Mouse (Mus musculus) forelimb bud, embryonic 11.5 days (tissue): ENCODE measurements around the gene Pias3.
"Not testable (repeated sequence)": the region's sequence is repeated elsewhere in the genome, so short reads cannot be mapped to it uniquely, and the experiment has no call there.

ENCODE experiments used
- DNase-seq: peaks from one replicate; pipeline ENCODE4 v3.0.0-alpha.2; 2012; ENCODE audit warnings: low read depth, low spot score

The Pias3 gene

DNA sequence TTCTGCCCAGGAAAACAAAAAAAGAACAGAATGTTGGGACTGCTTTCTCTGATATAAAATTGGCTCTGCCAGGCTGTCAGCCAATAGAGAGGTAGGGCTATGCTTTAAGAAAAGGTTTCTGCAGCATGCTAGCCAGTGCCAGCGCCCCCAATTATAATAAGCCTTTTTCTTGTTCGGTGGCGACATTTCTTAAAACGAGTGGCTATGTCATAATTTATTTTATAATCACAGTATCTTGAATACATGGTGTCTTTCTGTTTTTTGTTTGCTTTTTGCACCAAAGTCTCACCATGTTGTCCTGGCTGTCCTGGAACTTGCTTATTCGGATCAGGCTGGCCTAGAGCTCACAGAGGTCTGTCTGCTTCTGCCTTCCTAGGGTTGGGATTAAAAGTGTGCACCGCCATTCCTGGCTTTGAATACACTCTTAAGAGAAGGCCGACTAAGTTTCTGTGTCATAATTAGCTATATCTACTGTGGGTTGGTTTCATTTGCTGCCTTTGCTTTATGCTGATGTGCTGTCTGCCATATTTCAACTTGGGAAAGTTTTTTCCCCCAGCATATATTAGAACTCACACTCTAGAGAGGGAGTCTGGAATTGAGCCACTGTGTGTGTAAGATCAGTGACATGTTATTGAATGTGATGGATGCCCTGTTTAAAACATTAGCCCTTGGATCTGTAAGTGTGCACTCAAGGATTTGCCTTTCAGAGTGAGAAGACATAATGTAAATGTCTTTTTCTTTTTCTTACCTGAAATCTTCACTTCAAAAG, 32.6 kb downstream of the Pias3 start:
- no peak for DNase-seq

DNA sequence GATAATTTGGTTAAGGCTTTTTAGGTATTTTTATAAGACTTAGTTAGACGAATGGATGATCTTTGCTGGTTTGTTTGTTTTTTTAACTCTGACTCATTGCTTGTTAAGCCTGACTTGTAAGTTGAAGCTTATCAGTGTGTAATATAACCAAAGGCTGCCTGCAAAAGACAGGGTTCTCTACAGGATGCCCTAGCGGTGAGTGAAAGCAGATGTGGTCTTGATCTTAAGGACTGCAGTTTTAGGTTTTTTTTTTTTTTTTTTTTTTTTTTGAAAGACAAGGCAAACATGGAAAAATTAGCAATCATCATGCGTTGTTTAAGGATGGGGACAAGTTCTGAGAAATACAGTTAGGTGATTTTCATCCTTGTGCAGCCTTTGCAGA, 33.2 kb downstream of the Pias3 start:
- no peak for DNase-seq

DNA sequence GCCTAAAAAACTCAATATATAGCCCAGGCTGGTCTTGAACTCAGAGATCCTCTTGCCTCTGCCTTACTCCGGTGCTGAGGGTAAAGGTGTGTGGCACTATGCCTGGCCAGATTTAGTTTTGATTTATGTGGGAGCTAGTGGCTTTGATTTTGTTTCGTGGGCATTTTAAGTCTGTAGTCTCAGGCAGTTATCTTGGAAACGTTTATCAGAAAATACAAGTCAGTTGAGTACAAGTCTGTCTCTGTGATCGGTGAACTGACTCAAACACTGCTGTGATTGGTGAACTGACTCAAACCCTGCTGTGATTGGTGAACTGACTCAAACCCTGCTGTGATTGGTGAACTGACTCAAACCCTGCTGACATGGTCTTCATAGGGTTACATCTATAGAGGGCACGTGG, 34.6 kb downstream of the Pias3 start:
- DNase-seq: no peak

DNA sequence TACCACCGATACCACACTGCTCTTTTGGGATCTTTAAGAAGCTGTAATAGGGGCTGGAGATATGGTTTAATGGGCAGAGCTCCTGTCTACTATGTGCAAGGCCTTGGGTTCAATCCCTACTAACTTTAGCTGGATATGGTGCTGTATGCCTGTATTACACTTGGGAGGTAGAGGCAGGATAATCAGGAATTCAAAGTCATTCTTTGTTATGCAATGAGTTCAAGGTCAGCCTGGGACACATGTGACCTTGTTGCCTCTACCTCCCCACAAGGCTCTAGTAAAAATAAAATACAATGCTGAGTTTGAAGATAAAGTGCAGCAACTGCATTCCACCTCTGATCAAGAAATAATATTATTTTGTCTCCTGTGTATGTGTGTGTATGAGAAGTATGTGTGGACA, 37.8 kb downstream of the Pias3 start:
- DNase-seq: no peak

DNA sequence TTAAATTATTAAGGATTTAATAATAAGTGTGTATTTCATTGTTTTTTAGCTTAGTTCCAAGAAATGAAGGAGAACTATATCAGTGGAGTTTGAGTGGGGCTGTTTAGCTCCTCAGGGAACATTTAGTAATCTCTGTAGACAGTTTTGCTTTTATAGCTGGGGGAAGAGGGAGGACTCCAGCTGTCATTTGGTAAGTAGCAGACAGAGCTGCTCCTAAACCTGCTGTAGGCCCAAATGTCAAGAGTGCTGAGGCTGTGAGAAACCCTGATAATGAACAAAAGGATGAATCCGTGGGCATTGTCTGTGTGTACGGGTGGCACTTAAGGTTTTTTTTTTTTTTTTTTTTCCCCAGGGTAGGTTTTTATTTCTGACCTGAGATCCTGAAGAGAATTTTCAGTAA, 39.0 kb downstream of the Pias3 start:
- DNase-seq: no peak

DNA sequence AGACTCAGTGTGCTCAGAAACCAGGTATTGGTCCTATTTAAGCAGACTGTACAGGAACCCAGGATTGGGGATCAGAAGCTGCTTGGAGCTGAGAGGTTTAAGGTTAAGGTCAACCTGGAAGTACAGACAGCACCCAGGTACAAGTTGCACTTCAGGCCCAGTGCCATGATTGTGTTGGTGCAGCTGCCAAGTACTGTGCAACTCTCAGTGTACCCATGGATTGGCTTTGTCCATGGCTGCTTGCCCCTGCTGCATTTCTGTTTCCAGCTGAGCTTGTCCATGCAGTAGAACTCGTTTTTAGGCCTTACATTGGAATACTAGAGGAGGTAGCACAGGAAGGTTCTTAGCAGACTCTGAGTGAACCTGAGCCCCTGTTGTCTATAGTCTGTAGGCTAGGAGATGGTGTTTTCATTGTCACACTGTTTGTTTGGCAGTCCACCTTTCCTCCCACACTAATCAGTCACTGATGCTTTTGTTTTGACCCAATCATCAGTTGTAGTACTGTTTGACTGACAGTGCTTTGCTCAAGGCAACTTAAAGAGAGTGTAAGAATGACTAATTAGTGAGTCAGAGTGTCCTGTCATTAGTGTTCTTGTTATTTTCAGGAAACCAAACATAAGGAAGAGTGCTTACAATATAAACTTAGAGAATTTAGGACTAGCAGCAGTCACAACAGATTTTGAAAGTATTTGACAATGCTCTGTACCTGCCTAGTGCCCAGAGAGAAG, 41.0 kb downstream of the Pias3 start:
- DNase-seq: no peak

DNA sequence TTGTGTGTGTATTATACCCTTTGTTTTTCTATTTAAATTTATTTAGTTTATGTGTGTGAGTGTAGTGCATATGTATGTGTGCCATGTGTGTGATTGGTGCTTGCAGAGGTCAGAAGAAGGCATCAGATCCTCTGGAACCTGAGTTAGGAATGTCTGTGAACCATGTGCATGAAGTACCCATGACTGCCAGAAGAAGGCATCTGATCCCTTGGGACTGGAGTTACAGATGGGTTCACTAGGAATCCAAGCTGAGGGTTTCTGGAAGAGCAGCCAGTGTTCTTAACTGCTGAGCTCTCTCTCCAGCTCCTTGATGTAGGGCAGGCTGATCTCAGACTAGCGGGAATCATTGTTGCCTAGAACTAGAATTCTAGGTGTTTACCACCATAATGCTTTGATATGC, 41.8 kb downstream of the Pias3 start:
- DNase-seq: no peak

DNA sequence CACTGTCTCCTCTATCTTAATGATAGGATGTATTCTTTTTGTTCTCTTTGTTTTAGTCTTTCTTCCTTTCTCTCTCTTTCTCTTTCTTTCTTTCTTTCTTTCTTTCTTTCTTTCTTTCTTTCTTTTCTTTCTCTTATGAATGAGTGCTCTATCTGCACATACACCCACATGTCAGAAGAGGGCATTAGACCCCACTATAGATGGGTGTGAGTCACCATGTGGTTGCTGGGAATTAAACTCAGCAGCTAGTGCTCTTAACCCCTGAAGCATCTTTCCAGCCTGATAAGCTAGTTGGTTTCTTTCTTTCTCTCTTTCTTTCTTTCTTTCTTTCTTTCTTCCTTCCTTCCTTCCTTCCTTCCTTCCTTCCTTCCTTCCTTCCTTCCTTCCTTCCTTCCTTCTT, 44.1 kb downstream of the Pias3 start:
- not testable (repeated sequence) for DNase-seq

DNA sequence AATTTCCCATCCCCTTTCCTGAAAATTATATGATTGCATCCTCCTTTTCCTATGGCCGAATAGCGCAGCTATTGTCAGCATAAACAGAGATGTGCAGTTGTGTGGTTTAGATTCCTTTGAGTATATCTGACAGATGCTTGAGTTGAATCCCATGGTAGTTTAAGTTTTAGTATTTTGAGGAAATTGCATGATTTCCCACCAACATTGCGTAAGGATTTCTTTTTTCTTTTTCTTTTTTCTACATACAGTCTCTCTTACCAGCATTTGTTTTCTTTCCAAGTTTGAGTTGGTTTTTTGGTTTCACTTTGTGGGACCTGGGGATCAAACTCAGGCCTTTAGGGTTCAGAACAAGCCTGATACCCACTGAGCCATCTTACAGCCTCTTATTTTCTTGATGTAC, 48.2 kb downstream of the Pias3 start:
- DNase-seq: no peak

DNA sequence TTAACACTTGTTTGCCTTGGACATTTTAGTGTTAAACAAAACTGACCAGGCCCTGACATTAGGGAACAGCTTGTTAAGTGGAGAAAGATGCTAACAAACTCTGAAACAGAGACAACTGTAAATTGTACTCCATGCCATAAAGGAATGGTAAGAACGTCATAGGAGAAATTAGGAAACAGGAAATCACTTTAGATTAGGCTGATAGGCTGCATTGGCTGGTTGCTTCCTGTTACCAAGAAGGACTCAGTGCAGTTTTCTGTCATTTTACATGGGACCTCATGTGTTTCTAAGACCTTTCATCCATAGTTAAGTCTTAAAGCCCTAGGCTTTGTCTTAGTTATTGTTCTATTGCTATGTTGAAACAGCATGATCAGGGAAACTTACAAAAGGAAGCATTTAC, 50.6 kb downstream of the Pias3 start:
- no peak for DNase-seq
